Comparison of ENCODE assay signal across 7 mouse cellular contexts in the genomic region with DNA sequence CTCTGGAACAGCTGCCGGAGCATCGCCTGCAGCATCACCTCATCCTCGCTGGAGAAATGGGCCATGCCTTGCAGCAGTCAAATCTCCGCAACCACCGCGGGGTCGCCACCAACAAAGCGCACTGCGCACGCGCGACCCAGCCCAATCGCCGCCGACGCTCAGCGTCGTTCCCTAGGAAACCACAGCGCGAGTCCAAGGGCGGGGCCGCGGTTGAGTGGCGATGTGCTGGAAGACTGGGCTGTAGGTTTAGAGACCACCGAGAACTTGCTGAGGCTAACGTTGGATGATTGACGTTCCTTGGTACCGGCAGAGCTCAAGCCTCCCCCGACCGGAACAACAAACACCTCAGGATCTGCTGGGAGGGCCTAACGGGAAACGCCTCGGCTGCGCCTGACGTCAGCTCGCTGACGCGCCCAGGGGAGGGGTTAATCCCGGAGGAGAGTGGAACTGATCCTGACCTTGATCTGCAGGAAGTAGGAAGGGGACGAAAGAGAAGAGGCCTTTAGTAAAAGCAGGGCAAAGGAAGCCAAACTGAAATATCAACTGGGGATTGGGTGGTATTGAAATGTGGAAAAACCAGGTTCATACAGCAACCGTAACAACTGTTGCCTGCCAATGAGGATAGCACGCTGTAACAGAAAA. TPM values are rescaled to one million over a fixed set of nuclear protein-coding genes. Genes with fewer than 3 reads are reported as not detected.
DNase-seq lines count a peak whose midpoint lies in the region; ATAC-seq lines count a peak whose summit lies in the region.

Gene Tbc1d32, minus strand, starts transcription at position 122 of the 642 bp plus-strand sequence.

- H3K36me3 ChIP-seq in intestine, embryonic 16.5 days (ENCODE audit: control insufficient read depth, insufficient read depth, low read length) = no peaks in the 10 kb centered on the region
- no peaks in the 10 kb centered on the region for H3K36me3 ChIP-seq in midbrain, embryonic 11.5 days (ENCODE audit: control insufficient read depth, insufficient read depth, low read length)

- peak within 1 kb of the TSS; percentile 70 for H3K9ac ChIP-seq in intestine, embryonic 16.5 days (ENCODE audit: low read depth, low read length)
- H3K9ac ChIP-seq in midbrain, embryonic 11.5 days (ENCODE audit: low read length) = peak within 1 kb of the TSS; percentile 52

- no peaks in the 10 kb centered on the region for H3K9me3 ChIP-seq in intestine, embryonic 16.5 days (ENCODE audit: control insufficient read depth, low read length)
- no peaks in the 10 kb centered on the region for H3K9me3 ChIP-seq in midbrain, embryonic 11.5 days (ENCODE audit: control insufficient read depth, low read length)

- no peaks in the 10 kb centered on the region for H3K27me3 ChIP-seq in intestine, embryonic 16.5 days (replicated peaks; ENCODE audit: control insufficient read depth, insufficient read depth, low read length)
- H3K27me3 ChIP-seq in midbrain, embryonic 11.5 days (ENCODE audit: control insufficient read depth, insufficient read depth, low read length) = no peaks in the 10 kb centered on the region

- H3K27ac ChIP-seq in intestine, embryonic 16.5 days (ENCODE audit: low read length) = peak within 1 kb of the TSS; percentile 69
- H3K27ac ChIP-seq in midbrain, embryonic 11.5 days (ENCODE audit: low read depth, low read length) = peak within 1 kb of the TSS; percentile 31

- H3K4me1 ChIP-seq in intestine, embryonic 16.5 days (ENCODE audit: control insufficient read depth, insufficient read depth, low read length) = 0 out of 2 replicates have a peak, but pooled peaks cover 5% of the 10 kb centered on the region
- peaks cover 3% of the 10 kb centered on the region; the same call in 1 of the 2 replicates for H3K4me1 ChIP-seq in midbrain, embryonic 11.5 days (ENCODE audit: control insufficient read depth, insufficient read depth, low read length)

- whole genome bisulfite sequencing in intestine, embryonic 16.5 days = 4% methylated on average over 42 of the region's 42 CpGs
- 3% methylated on average over 42 of the region's 42 CpGs for WGBS in midbrain, embryonic 11.5 days

- intact Hi-C loops in left cerebral cortex, postnatal 36 days (cut with DNase I) = loop anchor here (5.0 kb wide), 1 partner anchor 111 kb away; no protein-coding TSS in a partner anchor

- ATAC-seq in intestine, embryonic 16.5 days = peak; percentile 100
- peak; percentile 98 for ATAC-seq in midbrain, embryonic 11.5 days (ENCODE audit: low FRiP score)

- H3K4me3 ChIP-seq in intestine, embryonic 16.5 days (ENCODE audit: low read length) = peak within 1 kb of the TSS; percentile 65
- H3K4me3 ChIP-seq in midbrain, embryonic 11.5 days (ENCODE audit: low read depth, low read length) = peak within 1 kb of the TSS; percentile 36

- H3K4me2 ChIP-seq in intestine, embryonic 16.5 days (ENCODE audit: low read depth, low read length) = peak within 1 kb of the TSS; percentile 63
- H3K4me2 ChIP-seq in midbrain, embryonic 11.5 days = peak within 1 kb of the TSS; percentile 53

- peak; percentile 86 for DNase-seq in adrenal gland, adult 8-10 months
- DNase-seq in embryo, embryonic 9.5 days (ENCODE audit: extremely low spot score) = peak; percentile 91
- DNase-seq in gastrocnemius, postnatal 4 days (ENCODE audit: low spot score in 2 of 2) = peak; percentile 88 to 93
- DNase-seq in left cerebral cortex, postnatal 36 days (ENCODE audit: low spot score in 2 of 2) = peak; percentile 92 to 94
- DNase-seq in midbrain, embryonic 11.5 days (ENCODE audit: low spot score, missing footprints) = peak; percentile 99
- peak; percentile 87 for DNase-seq in skeletal muscle tissue, adult 2 months (ENCODE audit: low read depth, low spot score)

RNA-seq across cellular contexts. Expression of gene Tbc1d32, which starts in this region (rescaled TPM):
- 10 to 100 TPM in 2 of 4 experiments, 1 to 10 TPM in 2; 6.9 to 10.9 (median 9.6) TPM for total RNA-seq in adrenal gland, adult 8-10 months (2022)
- total RNA-seq in gastrocnemius, postnatal 4 days (2021) = 1 to 10 TPM; 3.4 to 3.5 TPM
- 2.3 and 2.6 TPM in 2 replicates for polyA plus RNA-seq in intestine, embryonic 16.5 days (2015; fragmentation: Nextera tagmentation; extraction: Ambion mirVana)
- total RNA-seq in left cerebral cortex, postnatal 36 days (2021) = 1 to 10 TPM; 7.3 to 9.6 TPM
- polyA plus RNA-seq in midbrain, embryonic 11.5 days (2014; fragmentation: Nextera tagmentation; extraction: Ambion mirVana) = 3.7 and 3.8 TPM in 2 replicates

Comparison
In these comparisons a context has a peak if more than half of its experiments do, and no peak if none do; other contexts are left out.
1. Peak in every context shown above with its lines: DNase-seq, ATAC-seq, H3K4me3 ChIP-seq and H3K27ac ChIP-seq.